ENCODE assay signal across 6 mouse cellular contexts in genomic region chr17:6381071-6381682, GRCm38 (mm10). TPM values are rescaled to one million over a fixed set of nuclear protein-coding genes. Genes with fewer than 3 reads are reported as not detected.
DNase-seq lines count a peak whose midpoint lies in the region; ATAC-seq and TF ChIP-seq lines count a peak whose summit lies in the region.
"Not testable (repeated sequence)": the region's sequence is repeated elsewhere in the genome, so short reads cannot be mapped to it uniquely, and the experiment has no call there.

No protein-coding gene starts in this region.

- not testable (repeated sequence) for TF ChIP-seq EP300 in lung, postnatal 0 days (IDR thresholded peaks at IDR 0.05)

- WGBS in forebrain, embryonic 12.5 days = no CpG with 5 or more reads among the region's 8 CpGs
- no CpG with 5 or more reads among the region's 8 CpGs for WGBS in forebrain, embryonic 16.5 days
- WGBS in heart, embryonic 13.5 days = no CpG with 5 or more reads among the region's 8 CpGs
- no CpG with 5 or more reads among the region's 8 CpGs for whole genome bisulfite sequencing in hindbrain, embryonic 13.5 days
- no CpG with 5 or more reads among the region's 8 CpGs for WGBS in lung, postnatal 0 days
- WGBS in neural tube, embryonic 13.5 days = no CpG with 5 or more reads among the region's 8 CpGs

- not testable (repeated sequence) for H3K27me3 ChIP-seq in forebrain, embryonic 12.5 days; forebrain, embryonic 16.5 days (replicated peaks; ENCODE audit: control insufficient read depth, insufficient read depth, low read length); heart, embryonic 13.5 days (replicated peaks); hindbrain, embryonic 13.5 days; lung, postnatal 0 days (replicated peaks; ENCODE audit: insufficient read depth, low read length); neural tube, embryonic 13.5 days

- not testable (repeated sequence) for H3K9me3 ChIP-seq in forebrain, embryonic 12.5 days; forebrain, embryonic 16.5 days (ENCODE audit: control insufficient read depth, low read length); heart, embryonic 13.5 days; hindbrain, embryonic 13.5 days; lung, postnatal 0 days (ENCODE audit: low read length); neural tube, embryonic 13.5 days

- DNase-seq in lung, postnatal 0 days (ENCODE audit: low spot score) = not testable (repeated sequence)

- TF ChIP-seq CTCF in lung, postnatal 0 days (IDR thresholded peaks at IDR 0.05) = not testable (repeated sequence)

- not testable (repeated sequence) for H3K9ac ChIP-seq in forebrain, embryonic 12.5 days; forebrain, embryonic 16.5 days (replicated peaks; ENCODE audit: low read depth, low read length); heart, embryonic 13.5 days; hindbrain, embryonic 13.5 days; lung, postnatal 0 days (replicated peaks; ENCODE audit: low read depth); neural tube, embryonic 13.5 days

- ATAC-seq in forebrain, embryonic 12.5 days (ENCODE audit: low FRiP score) = 0 out of 2 replicates have a peak, but pooled peaks have one; percentile 21
- peak; percentile 58 for ATAC-seq in forebrain, embryonic 16.5 days
- 0 out of 2 replicates have a peak, but pooled peaks have one; percentile 11 for ATAC-seq in heart, embryonic 13.5 days (ENCODE audit: extremely low read depth, insufficient number of reproducible peaks, low FRiP score, low TSS enrichment)
- 0 out of 2 replicates have a peak, but pooled peaks have one; percentile 41 for ATAC-seq in hindbrain, embryonic 13.5 days (ENCODE audit: low FRiP score)
- peak; percentile 35 for ATAC-seq in lung, postnatal 0 days
- ATAC-seq in neural tube, embryonic 13.5 days (ENCODE audit: low read depth) = peak; percentile 66; the same call in 1 of the 2 replicates

- H3K4me1 ChIP-seq in forebrain, embryonic 12.5 days; forebrain, embryonic 16.5 days (replicated peaks; ENCODE audit: control insufficient read depth, insufficient read depth, low read length); heart, embryonic 13.5 days; hindbrain, embryonic 13.5 days (replicated peaks); lung, postnatal 0 days (ENCODE audit: insufficient read depth, low read depth, low read length); neural tube, embryonic 13.5 days (replicated peaks): not testable (repeated sequence)

- H3K27ac ChIP-seq in forebrain, embryonic 12.5 days; forebrain, embryonic 16.5 days (ENCODE audit: low read length); heart, embryonic 13.5 days (replicated peaks); hindbrain, embryonic 13.5 days; lung, postnatal 0 days (ENCODE audit: low read length); neural tube, embryonic 13.5 days (replicated peaks): not testable (repeated sequence)

- H3K4me2 ChIP-seq in forebrain, embryonic 12.5 days; forebrain, embryonic 16.5 days (ENCODE audit: low read length); heart, embryonic 13.5 days; hindbrain, embryonic 13.5 days; lung, postnatal 0 days (replicated peaks; ENCODE audit: low read depth, low read length); neural tube, embryonic 13.5 days: not testable (repeated sequence)

- not testable (repeated sequence) for H3K36me3 ChIP-seq in forebrain, embryonic 12.5 days (replicated peaks); forebrain, embryonic 16.5 days (ENCODE audit: control insufficient read depth, insufficient read depth); heart, embryonic 13.5 days; hindbrain, embryonic 13.5 days; lung, postnatal 0 days (ENCODE audit: insufficient read depth, low read length); neural tube, embryonic 13.5 days

- not testable (repeated sequence) for H3K4me3 ChIP-seq in forebrain, embryonic 12.5 days (replicated peaks); forebrain, embryonic 16.5 days (replicated peaks; ENCODE audit: low read length); heart, embryonic 13.5 days; hindbrain, embryonic 13.5 days; lung, postnatal 0 days (ENCODE audit: low read depth, low read length); neural tube, embryonic 13.5 days

RNA-seq across cellular contexts. Expression of gene Dynlt1b, which starts 48.7 kb away (rescaled TPM):
- polyA plus RNA-seq in forebrain, embryonic 12.5 days (2016; fragmentation: Nextera tagmentation; extraction: Ambion mirVana) = 683 and 693 TPM in 2 replicates
- polyA plus RNA-seq in forebrain, embryonic 16.5 days (2015; fragmentation: Nextera tagmentation; extraction: Ambion mirVana) = 783 and 897 TPM in 2 replicates
- polyA plus RNA-seq in heart, embryonic 13.5 days (2015; fragmentation: Nextera tagmentation; extraction: Ambion mirVana) = 393 and 431 TPM in 2 replicates
- 1,230 and 1,256 TPM in 2 replicates for polyA plus RNA-seq in hindbrain, embryonic 13.5 days (2015; fragmentation: Nextera tagmentation; extraction: Ambion mirVana)
- polyA plus RNA-seq in lung, postnatal 0 days (2015; fragmentation: Nextera tagmentation; extraction: Ambion mirVana) = 537 and 571 TPM in 2 replicates
- 1,347 and 1,481 TPM in 2 replicates for polyA plus RNA-seq in neural tube, embryonic 13.5 days (2015; fragmentation: Nextera tagmentation; extraction: Ambion mirVana)

Comparison
In these comparisons a context has a peak if more than half of its experiments do, and no peak if none do; other contexts are left out.
1. ATAC-seq: peak in every context shown above with its lines; median percentile 66 in neural tube, embryonic 13.5 days; 58 in forebrain, embryonic 16.5 days; 41 in hindbrain, embryonic 13.5 days; 35 in lung, postnatal 0 days; 21 in forebrain, embryonic 12.5 days; 11 in heart, embryonic 13.5 days.